Mouse (Mus musculus): ENCODE data around the gene Itga10. TPM values are rescaled to one million over a fixed set of nuclear protein-coding genes. Genes with fewer than 3 reads are reported as not detected.

Itga10 gene
- total RNA-seq, 2 experiments from 2014 or later, result 1.1 to 1.7 TPM

DNA sequence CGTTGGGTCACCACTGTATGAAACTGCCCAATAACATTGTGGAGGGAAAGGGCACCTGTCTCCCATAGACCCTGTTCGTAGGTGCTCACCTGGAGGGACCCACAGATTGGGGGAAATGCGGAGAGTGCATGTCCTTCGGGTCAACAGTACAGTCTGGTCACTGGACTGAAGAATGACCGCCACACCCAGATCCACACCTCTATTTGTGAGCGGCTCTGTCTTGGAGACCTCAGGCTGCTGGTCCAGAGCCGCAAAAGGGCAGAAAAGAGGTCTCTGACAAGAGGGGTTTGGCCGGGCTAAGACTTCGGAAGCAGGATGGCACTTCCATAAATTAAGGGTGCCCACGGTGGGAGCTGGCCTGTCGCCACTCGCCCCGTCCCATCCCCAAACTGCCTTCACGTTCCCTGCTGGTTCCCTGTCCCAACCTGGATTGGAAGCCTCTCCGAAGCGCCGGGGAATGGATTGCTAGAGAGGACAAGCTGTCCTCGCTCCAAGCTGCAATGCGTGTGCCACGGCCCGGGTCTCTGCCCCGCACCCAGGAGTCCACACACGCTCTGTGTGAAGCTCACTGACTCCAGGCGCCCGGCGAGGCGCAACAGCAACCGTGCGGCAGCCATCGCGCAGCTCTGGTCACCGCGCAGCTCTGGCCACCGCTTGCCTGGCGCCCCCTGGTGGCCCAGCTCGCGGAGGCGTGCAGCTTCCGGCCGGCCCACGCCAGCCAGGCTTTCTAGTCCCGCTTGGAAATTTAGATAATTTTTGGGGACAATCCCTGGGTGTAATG, 62.7 kb downstream of the Itga10 start, which contains the start of gene Nudt17:
Gene Nudt17, minus strand, starts transcription at position 660 of the 781 bp plus-strand sequence.
- DNase-seq (ENCODE audit: extremely low spot score in 1 of 2, low spot score in 1 of 2), result peak; percentile 76 to 81

DNA sequence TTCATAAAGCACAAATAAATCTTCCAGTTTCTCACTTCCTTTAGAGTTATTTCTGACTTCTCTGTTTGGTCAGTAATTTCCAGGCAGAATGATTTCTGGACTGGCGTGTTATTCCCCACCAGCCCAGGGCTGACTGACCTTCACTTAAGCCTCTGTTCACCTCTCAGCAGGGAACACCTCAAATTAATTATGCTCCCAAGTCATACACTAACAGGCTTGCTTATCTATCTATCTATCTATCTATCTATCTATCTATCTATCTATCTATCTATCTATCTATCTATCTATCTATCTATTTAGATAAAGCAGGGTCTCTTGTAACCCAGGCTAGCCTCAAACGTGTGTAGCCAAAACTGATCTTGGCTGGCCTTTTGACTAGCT, 63.3 kb downstream of the Itga10 start:
- no peak for DNase-seq (ENCODE audit: extremely low spot score in 1 of 2, low spot score in 1 of 2)

Other genes starting within 250 kb of the Itga10 start
- not detected for gene BC107364, start 193.3 kb upstream of the Itga10 start, total RNA-seq (2021)
- gene Hfe2, start 120.4 kb upstream of the Itga10 start, total RNA-seq (2021), result under 1 TPM in 1 of 2 experiments, not detected in 1; 0.12 TPM
- gene Txnip, start 87.6 kb upstream of the Itga10 start, total RNA-seq (2021), result 10 to 100 TPM; 20.7 to 25.0 TPM
- gene Gm16253, start 68.6 kb upstream of the Itga10 start, total RNA-seq (2021), result not detected
- 10 to 100 TPM; 23.8 to 29.7 TPM for gene Polr3gl, start 51.4 kb upstream of the Itga10 start, total RNA-seq (2021)
- 10 to 100 TPM; 50.9 to 62.3 TPM for gene Ankrd34a, start 48.9 kb upstream of the Itga10 start, total RNA-seq (2021)
- gene Lix1l, start 44.4 kb upstream of the Itga10 start, total RNA-seq (2021), result 10 to 100 TPM; 29.2 to 29.4 TPM
- 10 to 100 TPM; 48.4 to 51.7 TPM for gene Rbm8a, start 15.7 kb upstream of the Itga10 start, total RNA-seq (2021)
- 10 to 100 TPM; 55.3 to 57.3 TPM for gene Pex11b, start 10.2 kb upstream of the Itga10 start, total RNA-seq (2021)
- gene Gm42957, start 10.1 kb upstream of the Itga10 start, total RNA-seq (2021), result under 1 TPM; 0.31 to 0.37 TPM
- 1 to 10 TPM; 5.3 to 6.2 TPM for gene Ankrd35, start 24.5 kb downstream of the Itga10 start, total RNA-seq (2021)
- 10 to 100 TPM; 24.6 to 27.0 TPM for gene Pias3, start 50.8 kb downstream of the Itga10 start, total RNA-seq (2021)
- gene Nudt17, start 63.0 kb downstream of the Itga10 start, total RNA-seq (2021), result 10 to 100 TPM; 13.2 to 16.7 TPM
- 10 to 100 TPM; 24.7 to 24.9 TPM for gene Polr3c, start 82.0 kb downstream of the Itga10 start, total RNA-seq (2021)
- gene Rnf115, start 82.1 kb downstream of the Itga10 start, total RNA-seq (2021), result 10 to 100 TPM; 56.0 to 62.3 TPM
- under 1 TPM; 0.22 to 0.35 TPM for gene Pdzk1, start 183.7 kb downstream of the Itga10 start, total RNA-seq (2021)
- gene Cd160, start 183.8 kb downstream of the Itga10 start, total RNA-seq (2021), result not detected

All from layer of hippocampus, postnatal 25 days (tissue).